Mouse (Mus musculus) bone marrow, adult 2 months (tissue): ENCODE measurements around the gene Fam205c. TPM values are rescaled to one million over a fixed set of nuclear protein-coding genes. Genes with fewer than 3 reads are reported as not detected.
"Not testable (repeated sequence)": the region's sequence is repeated elsewhere in the genome, so short reads cannot be mapped to it uniquely, and the experiment has no call there.

Experiments
- H3K27ac ChIP-seq: fragments of 200-500 bp; 2 replicates; pipeline ENCODE4 v1.5.1; 2012; ENCODE audit warnings: low read depth, mild to moderate bottlenecking, control low read depth, inconsistent platforms, low read length; ENCODE audit not compliant: control insufficient read depth, poor library complexity, insufficient read depth
- H3K4me1 ChIP-seq: fragments of 200-500 bp; 2 replicates; pipeline ENCODE4 v1.6.1; 2011; ENCODE audit warnings: low read length; ENCODE audit not compliant: control insufficient read depth, insufficient read depth
- H3K4me3 ChIP-seq: fragments of 200-500 bp; replicated peaks from 2 replicates; pipeline ENCODE3; 2011; ENCODE audit warnings: mild to moderate bottlenecking, low read depth, low read length, control low read depth; ENCODE audit not compliant: control insufficient read depth
- CTCF ChIP-seq: fragments of 200-500 bp; IDR thresholded peaks from 2 replicates; pipeline ENCODE4 v1.5.1; 2011; ENCODE audit warnings: low read length, control low read depth; ENCODE audit not compliant: control insufficient read depth, insufficient read depth
- POLR2A ChIP-seq: fragments of 200-500 bp; IDR thresholded peaks from 2 replicates; pipeline ENCODE4 v1.6.1; 2011; ENCODE audit warnings: low read depth, mild to moderate bottlenecking, control low read depth, low read length, borderline replicate concordance; ENCODE audit not compliant: control insufficient read depth
- WGBS: fragments of 180-500 bp; shearing (Covaris S2); methylation state at CpG from one replicate; pipeline ENCODE4 v1.1.7; 2018; 5-methylcytosine and 5-hydroxymethylcytosine counted together
- polyA plus RNA-seq: library from polyadenylated mRNA; stranded (reverse); fragments of >200 nt; gene quantifications from 2 replicates; pipeline ENCODE4 v1.2.4, GENCODE M21; 2011; ENCODE audit warnings: low replicate concordance; ENCODE audit not compliant: missing spikeins, insufficient read depth, insufficient read length

Fam205c gene
- polyA plus RNA-seq, 1 experiment, result not detected

- Histone ChIP-seq H3K4me1 (no peaks in the 10 kb centered on the region; the same call in 1 of the 2 replicates), H3K27ac (no peak overlapping the region), H3K4me3 (no peak overlapping the region)
- TF ChIP-seq POLR2A, result no peak
- no peak for TF ChIP-seq CTCF
- 72% methylated on average over 5 of the region's 5 CpGs for WGBS
These were observed 3.3 kb downstream of the Fam205c start for GRCm38 (mm10) chr4:42870748-42871147.

GRCm38 (mm10) chr4:42868193-42868592 lies 5.8 kb downstream of the Fam205c start:
- H3K4me3 ChIP-seq, result peak overlapping the region; percentile 4
- no peaks in the 10 kb centered on the region; the same call in 1 of the 2 replicates for H3K4me1 ChIP-seq
- WGBS, result 90% methylated on average over 5 of the region's 5 CpGs
- TF ChIP-seq CTCF, result no peak
- no peak for TF ChIP-seq POLR2A
- no peak overlapping the region for H3K27ac ChIP-seq

- H3K4me1 ChIP-seq, result no peaks in the 10 kb centered on the region; the same call in 1 of the 2 replicates
- 62% methylated on average over 3 of the region's 3 CpGs for WGBS
- H3K27ac ChIP-seq, result peak overlapping the region; percentile 68
- no peak overlapping the region for H3K4me3 ChIP-seq
- TF ChIP-seq CTCF (no peak), POLR2A (no peak)
These were observed 6.6 kb downstream of the Fam205c start for GRCm38 (mm10) chr4:42867390-42867789.

- WGBS, result 73% methylated on average over 5 of the region's 5 CpGs
- not testable (repeated sequence) for H3K4me3 ChIP-seq, H3K4me1 ChIP-seq, H3K27ac ChIP-seq
These were observed 10.5 kb downstream of the Fam205c start for GRCm38 (mm10) chr4:42863487-42863886.

GRCm38 (mm10) chr4:42860483-42860882 lies 13.6 kb downstream of the Fam205c start:
- H3K4me1 ChIP-seq, H3K4me3 ChIP-seq: not testable (repeated sequence)
- peak overlapping the region; percentile 90 for H3K27ac ChIP-seq
- 62% methylated on average over 9 of the region's 9 CpGs for WGBS

- H3K27ac ChIP-seq, result not testable (repeated sequence)
These were observed 17.4 kb downstream of the Fam205c start, which contains the start of gene Gm12394 for GRCm38 (mm10) chr4:42856671-42857070. Gene Gm12394, minus strand, starts transcription at chr4:42856771.

GRCm38 (mm10) chr4:42853788-42854187 lies 20.2 kb downstream of the Fam205c start, which contains the start of gene Fam205a1:
Gene Fam205a1, minus strand, starts transcription at chr4:42853888.
- WGBS, result 87% methylated on average over 1 of the region's 1 CpGs

More at GRCm38 (mm10) chr4:42856671-42857070, 17.4 kb downstream of the Fam205c start, which contains the start of gene Gm12394:
- H3K4me3 ChIP-seq, H3K4me1 ChIP-seq: not testable (repeated sequence)
- 64% methylated on average over 1 of the region's 1 CpGs for WGBS

More at GRCm38 (mm10) chr4:42853788-42854187, 20.2 kb downstream of the Fam205c start, which contains the start of gene Fam205a1:
- not testable (repeated sequence) for H3K27ac ChIP-seq, H3K4me3 ChIP-seq, H3K4me1 ChIP-seq

Other genes with a start within 250 kb of the Fam205c start
- not detected in 2 replicates for gene Gm2564, start 244.5 kb downstream of the Fam205c start, polyA plus RNA-seq
- gene Ccl27b, start 219.0 kb downstream of the Fam205c start, polyA plus RNA-seq, result not detected in 2 replicates
- not detected in 2 replicates for gene Il11ra2, start 212.3 kb downstream of the Fam205c start, polyA plus RNA-seq
- gene 4930578G10Rik, start 138.7 kb downstream of the Fam205c start, polyA plus RNA-seq, result not detected in 2 replicates
- 3.8 TPM in 1 of 2 replicates, not detected in the other for gene Ccl19, start 117.7 kb downstream of the Fam205c start, polyA plus RNA-seq
- gene Ccl21a, start 100.2 kb downstream of the Fam205c start, polyA plus RNA-seq, result not detected in 2 replicates
- gene Fam205a1, start 20.3 kb downstream of the Fam205c start, polyA plus RNA-seq, result 0.45 and 0.84 TPM in 2 replicates
- not detected in 2 replicates for gene Gm12394, start 17.5 kb downstream of the Fam205c start, polyA plus RNA-seq
- gene Phf24, start 42.4 kb upstream of the Fam205c start, polyA plus RNA-seq, result not detected in 2 replicates
- gene Dnajb5, start 75.6 kb upstream of the Fam205c start, polyA plus RNA-seq, result 2.1 and 2.8 TPM in 2 replicates
- gene 1700022I11Rik, start 95.4 kb upstream of the Fam205c start, polyA plus RNA-seq, result not detected in 2 replicates
- gene Vcp, start 126.3 kb upstream of the Fam205c start, polyA plus RNA-seq, result 57.6 and 93.9 TPM in 2 replicates
- 12.8 and 19.0 TPM in 2 replicates for gene Fancg, start 136.3 kb upstream of the Fam205c start, polyA plus RNA-seq
- gene Pigo, start 151.6 kb upstream of the Fam205c start, polyA plus RNA-seq, result 14.7 and 23.6 TPM in 2 replicates
- 40.9 and 48.4 TPM in 2 replicates for gene Stoml2, start 157.5 kb upstream of the Fam205c start, polyA plus RNA-seq
- 46.2 and 77.6 TPM in 2 replicates for gene Fam214b, start 172.0 kb upstream of the Fam205c start, polyA plus RNA-seq
- 0.61 and 3.8 TPM in 2 replicates for gene Unc13b, start 184.7 kb upstream of the Fam205c start, polyA plus RNA-seq